Mouse (Mus musculus) midbrain, embryonic 16.5 days (tissue): Measurements from ENCODE around the gene Ric8b. TPM values are rescaled to one million over a fixed set of nuclear protein-coding genes. Genes with fewer than 3 reads are reported as not detected.
A peak's percentile ranks its signal among the peaks of the same experiment; 100 is the strongest.

Source experiments
- ATAC-seq: fragments of 200-750 bp; cut with Nextera tagmentation; 2 replicates; pipeline ENCODE4 v1.8.0; 2017; ENCODE audit warnings: moderate TSS enrichment
- H3K27ac ChIP-seq: fragments of 300-500 bp; sonication (generic); 2 replicates; pipeline ENCODE4 v1.5.1; 2014; ENCODE audit warnings: mild to moderate bottlenecking, low read length, mixed read lengths
- H3K27me3 ChIP-seq: fragments of 300-500 bp; sonication (generic); 2 replicates; pipeline ENCODE4 v1.6.1; 2014; ENCODE audit warnings: low read depth, low read length, mixed read lengths; ENCODE audit not compliant: control insufficient read depth, insufficient read depth
- H3K36me3 ChIP-seq: fragments of 300-500 bp; sonication (generic); 2 replicates; pipeline ENCODE4 v1.6.1; 2014; ENCODE audit warnings: mild to moderate bottlenecking, low read length, moderate library complexity, mixed read lengths; ENCODE audit not compliant: control insufficient read depth, insufficient read depth
- H3K4me1 ChIP-seq: fragments of 300-500 bp; sonication (generic); 2 replicates; pipeline ENCODE4 v1.6.1; 2014; ENCODE audit warnings: mild to moderate bottlenecking, low read length, mixed read lengths; ENCODE audit not compliant: control insufficient read depth, insufficient read depth
- H3K4me2 ChIP-seq: fragments of 300-500 bp; sonication (generic); 2 replicates; pipeline ENCODE4 v1.6.1; 2014; ENCODE audit warnings: mild to moderate bottlenecking, low read length, mixed read lengths
- H3K4me3 ChIP-seq: fragments of 300-500 bp; sonication (generic); 2 replicates; pipeline ENCODE4 v1.5.1; 2014; ENCODE audit warnings: low read depth, mild to moderate bottlenecking, low read length, moderate library complexity, mixed read lengths
- H3K9ac ChIP-seq: fragments of 300-500 bp; sonication (generic); 2 replicates; pipeline ENCODE4 v1.6.1; 2014; ENCODE audit warnings: low read depth, low read length, mixed read lengths
- H3K9me3 ChIP-seq: fragments of 300-500 bp; sonication (generic); replicated peaks from 2 replicates; pipeline ENCODE4 v1.6.1; 2014; ENCODE audit warnings: mild to moderate bottlenecking, low read length, mixed read lengths; ENCODE audit not compliant: control insufficient read depth, poor library complexity, severe bottlenecking
- WGBS: fragments of 180-500 bp; shearing (Covaris S2); extraction: QIAGEN DNeasy Blood & Tissue Kit; methylation state at CpG from one replicate; pipeline ENCODE4 v1.1.7; 2014; 5-methylcytosine and 5-hydroxymethylcytosine counted together
- polyA plus RNA-seq: library from polyadenylated mRNA; unstranded; fragments of >200 nt; fragmentation: Nextera tagmentation; extraction: Ambion mirVana; gene quantifications from 2 replicates; pipeline ENCODE4 v1.2.1, GENCODE M21; 2015

Ric8b gene
- 49.3 and 51.0 TPM in 2 replicates for polyA plus RNA-seq

DNA sequence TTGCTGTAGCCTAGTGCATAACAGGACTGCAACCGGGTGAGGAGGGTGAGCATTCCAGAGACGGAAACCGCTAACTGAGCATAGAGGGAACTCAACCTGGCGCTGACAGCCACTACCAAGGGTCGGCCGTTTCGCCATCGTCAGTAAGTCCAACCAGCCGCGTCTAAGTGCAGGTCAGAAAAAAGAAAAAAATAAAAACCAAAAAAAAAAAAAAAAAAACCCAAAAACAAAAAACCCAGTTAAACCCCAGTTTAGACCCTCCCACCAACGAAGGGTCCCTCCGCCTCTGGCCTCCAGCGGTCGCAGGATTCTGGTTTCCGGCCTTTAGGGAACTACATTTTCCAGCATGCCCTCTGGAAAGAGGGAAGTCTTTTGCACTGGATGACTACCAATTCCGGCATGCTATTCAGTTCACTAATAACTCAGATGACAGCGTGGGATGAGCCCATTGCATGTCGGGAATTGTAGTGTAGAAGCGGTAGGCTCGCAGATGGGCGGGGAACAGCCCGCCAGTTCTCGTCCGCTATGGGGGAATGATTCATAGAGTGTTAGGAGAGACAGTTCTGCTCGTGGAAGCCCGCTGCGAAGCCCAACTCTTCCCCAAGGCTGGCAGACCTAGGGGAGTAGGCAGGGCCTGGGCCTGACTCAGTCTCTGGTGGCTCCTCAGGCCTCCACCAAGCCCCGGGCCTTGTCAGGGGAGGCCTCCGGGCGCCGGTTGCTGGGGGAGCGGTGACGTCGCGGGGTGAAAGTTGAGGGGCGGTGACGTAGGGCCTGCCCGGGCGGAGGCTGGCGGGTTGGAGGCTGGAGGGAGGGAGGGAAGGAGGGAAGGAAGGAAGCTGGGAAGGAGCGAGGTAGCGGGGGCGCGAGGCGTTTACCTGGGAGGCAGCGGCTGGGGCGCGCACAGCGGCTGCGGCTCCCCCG, at the start of gene Ric8b:
TSS of gene Ric8b (plus strand) at position 807 of the 921 bp plus-strand sequence.
- WGBS, result under 1% methylated on average over 36 of the region's 51 CpGs
- ATAC-seq, result peak; percentile 97
- peak within 1 kb of the TSS; percentile 86 for H3K9ac ChIP-seq
- peak within 1 kb of the TSS; percentile 62 for H3K4me2 ChIP-seq
- H3K4me1 ChIP-seq, result peaks cover 25% of the 10 kb centered on the region
- no peaks in the 10 kb centered on the region for H3K9me3 ChIP-seq
- no peaks in the 10 kb centered on the region for H3K27me3 ChIP-seq
- peak within 1 kb of the TSS; percentile 67 for H3K4me3 ChIP-seq
- H3K36me3 ChIP-seq, result no peaks in the 10 kb centered on the region
- peak within 1 kb of the TSS; percentile 99 for H3K27ac ChIP-seq

DNA sequence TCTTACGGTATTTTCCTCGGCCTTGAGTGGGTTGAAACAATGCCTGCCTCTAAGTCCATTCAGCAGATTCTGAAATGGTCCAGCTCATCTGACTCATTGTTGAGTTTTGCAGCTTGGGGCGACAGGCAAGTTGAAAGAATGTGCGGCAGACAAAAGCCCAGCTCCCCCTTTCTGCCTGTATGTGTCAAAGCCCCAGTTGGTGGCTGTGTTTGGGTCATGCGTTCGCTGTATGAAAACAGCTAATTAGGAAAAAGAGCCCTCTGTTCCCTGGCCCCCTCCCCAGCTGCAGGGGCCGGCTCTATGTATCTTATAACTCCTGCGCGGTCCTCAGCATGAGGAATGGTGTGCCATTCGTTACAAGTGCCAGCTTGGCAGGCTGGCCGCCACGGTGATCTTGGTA, 46.1 kb upstream of the Ric8b start:
- peak overlapping the region; percentile 9; the same call in 1 of the 2 replicates for H3K4me2 ChIP-seq
- H3K36me3 ChIP-seq, result no peaks in the 10 kb centered on the region
- no peaks in the 10 kb centered on the region for H3K9me3 ChIP-seq
- peaks cover 7% of the 10 kb centered on the region for H3K4me1 ChIP-seq
- no peak overlapping the region for H3K4me3 ChIP-seq
- 7% methylated on average over 12 of the region's 12 CpGs for WGBS
- no peaks in the 10 kb centered on the region for H3K27me3 ChIP-seq
- peak overlapping the region; percentile 26; the same call in 1 of the 2 replicates for H3K9ac ChIP-seq
- ATAC-seq, result peak; percentile 48; the same call in 1 of the 2 replicates
- no peak overlapping the region for H3K27ac ChIP-seq

- no peak overlapping the region for H3K4me2 ChIP-seq
Observed at GRCm38 (mm10) chr10:84871921-84872320, 45.5 kb upstream of the Ric8b start.

DNA sequence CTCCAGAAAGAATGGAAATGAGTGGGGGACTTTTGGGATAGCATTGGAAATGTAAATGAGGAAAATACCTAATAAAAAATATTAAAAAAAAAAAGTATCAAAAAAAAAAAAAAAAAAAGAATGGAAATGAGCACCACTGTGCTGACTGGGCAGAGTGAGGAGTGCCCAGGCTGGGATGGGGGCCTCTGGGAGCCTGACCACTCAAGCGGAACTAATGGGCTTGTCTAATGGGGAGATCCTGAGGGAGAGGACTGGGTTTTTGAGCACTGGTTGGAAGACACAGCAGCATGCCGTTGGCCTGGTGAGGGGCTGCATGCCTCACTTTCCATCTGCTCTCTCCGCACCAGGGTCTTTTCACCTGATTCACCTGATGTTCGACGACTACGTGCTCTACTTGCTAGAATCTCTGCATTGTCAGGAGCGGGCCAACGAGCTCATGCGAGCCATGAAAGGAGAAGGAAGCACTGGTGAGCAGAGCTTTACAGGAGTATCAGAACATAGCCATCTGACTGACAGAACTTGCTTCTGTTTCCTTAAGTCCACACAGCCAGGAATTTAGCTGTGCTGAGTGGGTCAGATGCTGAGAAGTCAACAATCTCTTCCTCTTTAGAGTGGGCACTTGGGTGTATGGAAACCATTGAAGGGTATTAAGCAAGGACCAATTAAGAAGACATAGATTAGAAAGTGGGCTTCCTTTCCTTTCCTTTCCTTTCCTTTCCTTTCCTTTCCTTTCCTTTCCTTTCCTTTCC, 37.4 kb upstream of the Ric8b start:
- H3K27me3 ChIP-seq, result no peaks in the 10 kb centered on the region
- no peak overlapping the region for H3K4me3 ChIP-seq
- no peaks in the 10 kb centered on the region for H3K4me1 ChIP-seq
- ATAC-seq, result no peak
- H3K9ac ChIP-seq, result no peak overlapping the region
- H3K9me3 ChIP-seq, result no peaks in the 10 kb centered on the region
- H3K36me3 ChIP-seq, result no peaks in the 10 kb centered on the region
- no peak overlapping the region for H3K4me2 ChIP-seq
- no peak overlapping the region for H3K27ac ChIP-seq
- 51% methylated on average over 9 of the region's 9 CpGs for WGBS

More at GRCm38 (mm10) chr10:84871921-84872320, 45.5 kb upstream of the Ric8b start:
- 48% methylated on average over 4 of the region's 4 CpGs for WGBS
- Histone ChIP-seq H3K27ac (no peak overlapping the region), H3K4me3 (no peak overlapping the region), H3K4me1 (peaks cover 7% of the 10 kb centered on the region), H3K36me3 (no peaks in the 10 kb centered on the region), H3K27me3 (no peaks in the 10 kb centered on the region), H3K9ac (no peak overlapping the region), H3K9me3 (no peaks in the 10 kb centered on the region)
- no peak for ATAC-seq

DNA sequence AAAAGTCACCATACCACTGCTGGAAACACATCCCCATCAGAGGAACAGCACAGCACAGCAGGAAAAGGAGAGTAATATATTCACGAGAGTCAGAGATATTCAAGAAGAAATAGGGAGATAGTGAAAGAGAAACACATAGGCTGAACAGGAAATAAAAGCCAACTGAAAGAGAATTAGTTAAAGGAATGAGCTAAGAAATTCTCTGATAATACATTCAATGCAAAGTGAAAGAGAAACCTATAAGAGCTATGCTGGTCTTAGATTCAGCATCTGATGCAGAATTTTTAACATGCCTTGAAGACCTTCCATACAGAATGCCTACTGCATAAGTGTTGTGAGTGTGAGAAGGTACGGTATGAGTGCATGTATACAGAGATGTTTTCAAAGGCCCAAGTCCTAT, 34.9 kb upstream of the Ric8b start:
- Histone ChIP-seq H3K27me3 (no peaks in the 10 kb centered on the region), H3K4me1 (no peaks in the 10 kb centered on the region), H3K4me2 (no peak overlapping the region), H3K9ac (no peak overlapping the region), H3K36me3 (no peaks in the 10 kb centered on the region), H3K9me3 (no peaks in the 10 kb centered on the region), H3K27ac (no peak overlapping the region), H3K4me3 (no peak overlapping the region)
- WGBS, result 88% methylated on average over 2 of the region's 2 CpGs
- ATAC-seq, result no peak

- 82% methylated on average over 5 of the region's 5 CpGs for WGBS
- Histone ChIP-seq H3K4me2 (no peak overlapping the region), H3K27ac (no peak overlapping the region), H3K9ac (no peak overlapping the region), H3K4me1 (peaks cover 3% of the 10 kb centered on the region; the same call in 1 of the 2 replicates), H3K27me3 (no peaks in the 10 kb centered on the region), H3K36me3 (no peaks in the 10 kb centered on the region), H3K9me3 (no peaks in the 10 kb centered on the region), H3K4me3 (no peak overlapping the region)
- ATAC-seq, result no peak
Observed at GRCm38 (mm10) chr10:84885341-84885884, 32.0 kb upstream of the Ric8b start.

GRCm38 (mm10) chr10:84886221-84886627, 31.2 kb upstream of the Ric8b start:
- H3K4me3 ChIP-seq, result no peak overlapping the region
- no peak overlapping the region for H3K27ac ChIP-seq
- no peaks in the 10 kb centered on the region for H3K9me3 ChIP-seq
- WGBS, result 51% methylated on average over 6 of the region's 6 CpGs
- H3K36me3 ChIP-seq, result no peaks in the 10 kb centered on the region
- H3K4me1 ChIP-seq, result peaks cover 3% of the 10 kb centered on the region; the same call in 1 of the 2 replicates
- no peak overlapping the region for H3K9ac ChIP-seq
- no peak for ATAC-seq
- no peaks in the 10 kb centered on the region for H3K27me3 ChIP-seq
- H3K4me2 ChIP-seq, result no peak overlapping the region

GRCm38 (mm10) chr10:84886785-84887184, 30.6 kb upstream of the Ric8b start:
- WGBS, result 94% methylated on average over 8 of the region's 8 CpGs
- H3K9me3 ChIP-seq, result no peaks in the 10 kb centered on the region
- no peak overlapping the region for H3K4me3 ChIP-seq
- no peaks in the 10 kb centered on the region for H3K36me3 ChIP-seq
- no peak overlapping the region for H3K9ac ChIP-seq
- ATAC-seq, result no peak
- H3K4me1 ChIP-seq, result peaks cover 3% of the 10 kb centered on the region; the same call in 1 of the 2 replicates
- no peak overlapping the region for H3K4me2 ChIP-seq
- no peak overlapping the region for H3K27ac ChIP-seq
- no peaks in the 10 kb centered on the region for H3K27me3 ChIP-seq
